Mouse (Mus musculus): ENCODE measurements around the gene Spink4. TPM values are rescaled to one million over a fixed set of nuclear protein-coding genes. Genes with fewer than 3 reads are reported as not detected.

Spink4 gene
- polyA plus RNA-seq, 1 experiment, result not detected

DNA sequence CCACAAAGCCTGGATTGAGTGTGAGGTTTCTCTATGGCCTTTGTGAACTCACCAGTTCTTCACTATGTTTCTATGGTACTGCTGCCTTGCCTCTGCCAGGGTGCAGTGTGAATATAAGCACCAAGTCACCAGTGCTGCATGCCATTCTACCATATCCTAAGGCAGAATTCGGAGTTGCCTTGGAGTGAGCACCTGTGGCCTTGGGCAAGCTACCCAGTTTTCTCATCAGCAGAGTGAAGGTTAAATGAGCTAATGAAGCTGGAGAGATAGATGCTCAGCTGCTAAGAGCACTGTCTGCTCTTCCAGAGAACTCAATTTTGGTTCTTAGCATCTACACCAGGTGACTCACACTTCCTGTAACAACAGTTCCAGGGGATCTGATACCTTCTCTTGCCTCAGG lies 54.2 kb downstream of the Spink4 start:
- no peak for TF ChIP-seq GATA1 (IDR thresholded peaks at IDR 0.05; ENCODE audit: low read length)

DNA sequence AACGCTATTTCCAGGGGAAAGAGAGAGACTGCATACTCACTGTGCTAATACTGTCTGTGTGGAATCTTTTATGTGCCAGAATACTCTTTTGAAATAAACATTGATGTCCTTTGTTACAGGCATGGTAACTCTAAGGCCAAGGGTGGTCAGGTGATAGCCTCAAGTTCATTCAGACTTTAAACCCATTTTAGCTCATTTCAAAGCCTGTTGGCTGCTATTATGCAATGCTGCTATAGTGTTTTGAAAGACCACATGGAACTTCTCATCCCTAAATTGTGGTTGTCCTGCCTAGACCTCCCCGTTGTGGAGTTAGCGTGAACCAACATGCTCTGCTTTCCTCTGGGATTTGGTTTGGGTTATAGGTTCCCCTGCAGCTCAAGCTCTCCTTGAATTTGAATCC lies 55.8 kb downstream of the Spink4 start:
- TF ChIP-seq GATA1 (IDR thresholded peaks at IDR 0.05; ENCODE audit: low read length), result no peak

DNA sequence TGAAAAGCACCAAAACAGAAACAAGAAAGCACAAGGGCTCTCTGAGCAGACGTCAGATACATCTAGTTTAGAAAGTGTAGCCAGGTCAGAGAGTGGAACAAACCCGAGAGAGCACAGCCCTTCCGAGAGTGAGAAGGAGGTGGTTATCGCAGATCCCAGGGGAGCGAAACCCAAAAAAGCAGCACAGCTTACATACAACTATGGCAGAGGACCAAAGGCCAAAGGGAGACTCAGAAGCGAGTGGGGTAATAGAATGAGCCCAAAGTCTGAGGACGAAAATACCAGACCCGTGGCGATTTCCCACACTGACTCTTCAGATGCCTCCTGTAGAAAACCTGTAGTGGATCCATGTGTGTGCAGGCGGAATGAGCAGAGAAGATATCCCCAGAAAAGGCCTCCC lies 56.8 kb downstream of the Spink4 start:
- no peak for TF ChIP-seq GATA1 (IDR thresholded peaks at IDR 0.05; ENCODE audit: low read length)

DNA sequence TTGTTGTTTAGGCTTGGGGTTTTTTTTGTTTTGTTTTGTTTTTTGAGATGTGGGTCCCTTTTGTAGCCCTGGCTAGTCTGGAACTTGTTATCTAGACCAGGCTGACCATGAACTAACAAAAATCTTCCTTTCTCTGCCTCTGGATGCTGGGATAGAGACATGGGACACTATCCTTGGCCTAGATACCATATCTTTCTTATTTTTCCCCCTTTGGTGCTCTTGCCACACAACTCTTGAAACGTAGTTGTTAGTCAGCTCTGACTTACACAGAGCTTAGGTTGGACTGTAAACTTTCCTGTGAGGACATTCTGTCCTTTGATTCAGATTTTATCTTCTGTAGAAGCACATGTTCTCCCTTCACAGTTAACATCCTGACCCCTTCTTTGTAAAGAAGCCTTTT lies 59.6 kb downstream of the Spink4 start:
- TF ChIP-seq GATA1 (IDR thresholded peaks at IDR 0.05; ENCODE audit: low read length), result no peak

Other genes starting within 250 kb of the Spink4 start
- gene Aptx, start 216.9 kb upstream of the Spink4 start, polyA plus RNA-seq (2012), result 1.5 and 6.5 TPM in 2 replicates
- gene Dnaja1, start 197.9 kb upstream of the Spink4 start, polyA plus RNA-seq (2012), result 172 and 264 TPM in 2 replicates
- 5.9 and 6.2 TPM in 2 replicates for gene Smu1, start 162.1 kb upstream of the Spink4 start, polyA plus RNA-seq (2012)
- 29.2 and 29.9 TPM in 2 replicates for gene B4galt1, start 66.0 kb upstream of the Spink4 start, polyA plus RNA-seq (2012)
- gene Bag1, start 28.2 kb downstream of the Spink4 start, polyA plus RNA-seq (2012), result 454 and 555 TPM in 2 replicates
- 1.4 and 1.5 TPM in 2 replicates for gene Chmp5, start 28.4 kb downstream of the Spink4 start, polyA plus RNA-seq (2012)
- 37.7 and 50.8 TPM in 2 replicates for gene Nfx1, start 50.9 kb downstream of the Spink4 start, polyA plus RNA-seq (2012)
- not detected in 2 replicates for gene Aqp7, start 128.1 kb downstream of the Spink4 start, polyA plus RNA-seq (2012)
- gene Aqp3, start 178.1 kb downstream of the Spink4 start, polyA plus RNA-seq (2012), result 2.9 and 4.0 TPM in 2 replicates
- 88.4 and 103 TPM in 2 replicates for gene Nol6, start 204.4 kb downstream of the Spink4 start, polyA plus RNA-seq (2012)
- gene Ube2r2, start 215.7 kb downstream of the Spink4 start, polyA plus RNA-seq (2012), result 43.6 and 45.9 TPM in 2 replicates